ENCODE assay signal across 3 mouse cellular contexts in the genomic region with DNA sequence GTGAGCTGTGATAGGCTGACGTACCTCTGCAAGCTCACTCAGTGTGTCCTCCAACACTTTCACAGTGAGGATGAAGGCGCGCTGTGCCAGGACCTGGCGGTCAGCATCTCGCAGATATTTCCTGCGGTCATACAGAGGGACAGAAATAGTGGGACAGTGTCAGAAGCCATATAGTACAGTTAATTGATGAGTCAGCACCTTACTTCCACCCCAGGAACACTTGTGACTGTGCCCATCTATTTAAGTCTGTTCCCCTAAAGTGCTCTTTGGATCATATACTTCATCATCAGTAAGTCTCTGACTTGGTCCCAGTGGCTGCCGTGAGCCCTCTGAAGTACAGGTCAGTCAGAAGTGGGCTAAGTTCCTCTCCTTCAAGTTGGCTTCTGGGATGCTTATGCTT.
A peak's percentile ranks its signal among the peaks of the same experiment; 100 is the strongest.
TF ChIP-seq lines count a peak whose summit lies in the region.

No protein-coding gene starts in this region.

TF ChIP-seq in CH12.LX, 34 proteins besides CTCF, POLR2A, EP300 and RAD21:
- TF ChIP-seq USF1 (IDR thresholded peaks at IDR 0.05; ENCODE audit: low read depth, low read length) (no peak), MAFK (IDR thresholded peaks at IDR 0.05; ENCODE audit: insufficient replicate concordance, low read length) (peak; percentile 73; the same call in 1 of the 2 replicates)

TF ChIP-seq in ES-E14, 5 proteins besides CTCF, POLR2A, EP300 and RAD21 (continued from another document):
- peak; percentile 78 for TF ChIP-seq MAFK (IDR thresholded peaks at IDR 0.05; ENCODE audit: insufficient read depth, low read depth, low read length)

TF ChIP-seq in MEL, 35 proteins besides CTCF, POLR2A, EP300 and RAD21:
- TF ChIP-seq MAFK (IDR thresholded peaks at IDR 0.05; ENCODE audit: borderline replicate concordance, low read depth, low read length) (0 out of 2 replicates have a peak, but pooled peaks have one; percentile 46), GATA1 (IDR thresholded peaks at IDR 0.05; ENCODE audit: low read depth, low read length) (no peak), USF1 (IDR thresholded peaks at IDR 0.05; ENCODE audit: low read depth, low read length) (no peak), HCFC1 (IDR thresholded peaks at IDR 0.05; ENCODE audit: low read depth, low read length) (no peak), TBP (IDR thresholded peaks at IDR 0.05; ENCODE audit: low read depth, low read length) (no peak)
TF ChIP-seq in MEL: peak in this region for 1.
